Mouse (Mus musculus) layer of hippocampus, postnatal 10 days (tissue): Measurements from ENCODE around the gene Tenm4. TPM values are rescaled to one million over a fixed set of nuclear protein-coding genes. Genes with fewer than 3 reads are reported as not detected.

Source experiments
- DNase-seq, 2 experiments: peaks; one replicate each; pipeline ENCODE4 v3.0.0; 2021; ENCODE audit warnings: low spot score in 2 of 2
- total RNA-seq, 2 experiments: library from RNA; stranded (reverse); gene quantifications; 2 replicates each; pipeline ENCODE4 v1.2.3; 2021

Gene Tenm4
- total RNA-seq, 2 experiments from 2014 or later: 130 to 149 TPM

- DNase-seq: no peak
These were observed 32.9 kb downstream of the Tenm4 start for GRCm38 (mm10) chr7:96203812-96204560.

- DNase-seq: no peak
These were observed 33.8 kb downstream of the Tenm4 start for GRCm38 (mm10) chr7:96204809-96205350.

DNA sequence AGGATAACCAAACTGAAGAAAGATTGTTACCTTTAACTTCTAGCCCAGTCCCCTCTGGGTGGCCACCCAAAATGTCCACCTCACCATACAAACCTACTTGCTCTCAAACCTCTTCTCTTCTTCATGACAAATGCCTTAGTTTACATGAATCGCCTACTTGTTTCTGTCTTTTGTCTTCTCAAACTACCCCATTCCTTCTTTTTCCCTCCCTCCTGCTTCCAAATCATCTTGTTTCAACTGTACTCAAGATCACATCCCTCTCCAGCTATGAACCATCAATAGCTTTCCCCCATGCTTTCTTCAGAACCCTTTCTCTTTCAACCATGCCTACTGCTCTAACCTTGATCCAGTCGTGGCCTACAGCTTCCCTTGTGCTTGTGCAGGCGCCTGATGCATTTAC, 36.0 kb downstream of the Tenm4 start:
- DNase-seq: no peak

DNA sequence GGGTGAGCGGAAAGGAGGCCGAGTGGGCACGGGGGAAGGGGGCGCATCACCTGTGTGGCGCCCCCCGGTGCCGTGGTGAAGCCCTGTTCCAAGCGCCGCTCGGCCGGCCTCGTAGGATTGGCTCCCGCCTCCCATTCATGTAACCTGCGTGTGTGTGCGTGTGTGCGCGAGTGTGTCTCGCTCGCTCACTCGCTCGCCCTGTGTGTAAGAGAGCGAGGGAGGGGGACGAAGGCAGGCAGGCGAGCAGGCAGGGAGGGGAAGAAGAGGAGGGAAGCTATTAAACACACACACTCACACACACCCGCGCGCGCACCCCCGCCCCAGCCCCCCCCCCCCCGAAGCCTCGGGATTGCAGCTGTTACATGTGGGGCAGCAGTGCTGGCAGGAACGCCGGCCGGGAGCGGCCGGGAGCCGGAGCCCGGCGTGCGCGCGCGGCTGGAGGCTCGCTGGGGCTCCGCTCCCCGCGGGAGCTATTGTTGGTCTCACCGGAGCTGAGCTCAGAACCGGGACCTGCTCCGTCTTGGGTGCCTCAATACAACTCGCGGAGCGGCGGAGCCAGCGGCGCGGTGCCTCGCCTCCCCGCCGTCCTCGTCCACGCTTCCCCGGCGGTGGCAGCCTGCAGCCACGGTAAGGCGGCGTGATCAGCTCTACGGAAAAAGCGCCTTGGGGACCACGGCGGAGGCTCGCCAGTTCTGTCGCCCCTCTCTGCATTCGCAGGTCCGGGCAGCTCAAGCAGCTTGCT, 38.9 kb downstream of the Tenm4 start:
- peak; percentile 51 to 65 for DNase-seq

GRCm38 (mm10) chr7:96210525-96211369, 39.7 kb downstream of the Tenm4 start:
- peak; percentile 66 to 73 for DNase-seq

- DNase-seq: peak in 1 of 2 experiments; percentile 51
These were observed 40.6 kb downstream of the Tenm4 start for GRCm38 (mm10) chr7:96211618-96212021.

GRCm38 (mm10) chr7:96212224-96212591, 41.2 kb downstream of the Tenm4 start:
- no peak for DNase-seq

GRCm38 (mm10) chr7:96212592-96213541, 41.8 kb downstream of the Tenm4 start:
- peak; percentile 51 to 67 for DNase-seq

GRCm38 (mm10) chr7:96213741-96214140, 42.7 kb downstream of the Tenm4 start:
- no peak for DNase-seq

GRCm38 (mm10) chr7:96214876-96215275, 43.8 kb downstream of the Tenm4 start:
- DNase-seq: no peak

GRCm38 (mm10) chr7:96215894-96216509, 45.0 kb downstream of the Tenm4 start:
- DNase-seq: no peak

DNA sequence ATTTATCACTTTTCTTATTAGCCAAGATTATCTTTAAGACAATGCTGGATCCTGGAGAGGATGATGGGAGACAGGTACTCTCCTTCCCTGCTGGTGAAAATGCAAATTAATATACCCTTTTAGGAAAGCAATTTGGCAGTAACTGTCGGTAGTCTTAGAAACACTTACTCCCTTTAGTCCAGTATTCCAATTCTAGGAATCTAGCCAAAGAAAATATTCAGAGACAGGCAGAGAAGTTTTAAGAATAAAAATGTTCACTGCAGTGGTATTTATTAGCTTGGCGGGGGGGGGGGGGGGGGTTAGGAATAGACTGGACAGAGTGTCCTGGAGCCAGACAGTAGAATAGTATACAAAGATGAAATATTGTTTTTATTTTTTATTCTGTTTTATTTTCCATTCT, 48.3 kb downstream of the Tenm4 start:
- no peak for DNase-seq

DNA sequence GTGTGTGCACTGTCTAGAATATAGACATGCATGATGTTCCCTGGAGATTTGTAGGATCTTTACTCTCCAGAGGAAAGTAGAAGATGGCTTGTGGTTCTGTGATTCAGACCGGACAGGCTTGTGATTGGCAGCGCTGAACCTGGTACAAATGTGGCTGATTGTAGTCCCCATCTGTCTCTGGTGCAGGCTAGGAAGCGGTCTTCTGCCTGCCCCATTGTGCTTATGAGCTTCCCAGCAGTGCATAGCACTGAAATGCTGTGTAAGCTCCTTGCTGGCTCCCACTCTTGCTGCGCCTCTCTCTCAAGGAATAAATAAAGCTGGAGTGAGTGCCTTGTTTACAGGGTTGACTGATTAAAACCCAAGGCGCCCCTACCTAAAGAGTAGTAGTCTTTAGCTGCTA, 49.6 kb downstream of the Tenm4 start:
- DNase-seq: no peak

DNA sequence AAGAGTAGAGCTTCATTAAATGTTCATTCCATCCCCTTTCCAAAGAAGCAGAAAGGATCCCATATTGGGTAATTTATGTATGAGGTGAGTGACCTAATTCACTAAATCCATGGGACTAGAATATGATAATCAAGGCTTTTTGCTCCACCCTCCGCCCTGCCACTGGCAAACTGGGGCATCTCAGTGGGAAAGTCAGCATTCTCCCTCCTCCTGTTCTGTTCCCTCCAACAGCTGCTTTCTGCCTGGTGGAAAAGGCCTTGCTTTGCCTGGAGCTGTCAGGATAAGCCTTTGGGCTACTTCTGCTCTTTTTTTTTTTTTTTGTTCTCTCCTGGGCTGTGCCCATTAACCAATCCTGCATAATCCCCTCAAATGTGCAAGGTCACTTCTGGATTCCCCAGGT, 51.5 kb downstream of the Tenm4 start:
- no peak for DNase-seq

- no peak for DNase-seq
These were observed 57.7 kb downstream of the Tenm4 start for GRCm38 (mm10) chr7:96228562-96229268.

DNA sequence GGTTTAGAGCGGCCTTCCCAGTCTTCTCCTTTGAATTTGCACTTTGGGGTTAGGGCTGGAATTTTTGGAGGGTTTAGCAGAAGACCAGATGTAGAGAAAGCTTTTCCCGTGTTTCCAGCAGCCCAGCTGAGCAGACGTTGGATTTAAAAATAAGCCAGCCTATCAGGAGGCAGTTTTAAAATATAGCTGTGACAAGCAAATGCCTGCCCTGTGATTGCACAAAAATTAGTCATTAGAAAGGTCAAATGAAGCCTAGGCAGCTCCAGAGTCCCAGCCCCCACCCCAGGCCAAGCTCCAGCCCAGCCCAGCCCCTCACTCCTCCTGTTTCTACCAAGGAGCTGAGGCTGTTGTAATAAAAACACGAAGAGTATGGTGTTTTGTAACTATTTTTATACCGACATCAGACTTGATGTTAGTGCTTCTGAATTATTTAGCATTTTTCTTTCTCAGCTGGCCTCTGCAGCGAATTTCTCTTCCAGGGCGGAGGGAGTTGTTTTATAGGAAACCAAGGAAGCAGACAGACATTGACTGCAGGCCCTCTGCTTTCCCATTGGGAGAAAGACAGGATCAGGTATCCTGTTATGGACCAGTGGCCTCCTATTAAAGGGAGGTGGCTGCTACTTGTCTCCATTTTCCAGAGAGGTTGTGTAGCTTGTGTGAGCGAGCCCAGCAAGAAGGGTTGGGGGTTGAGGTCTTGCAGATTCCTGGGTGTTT, 59.1 kb downstream of the Tenm4 start:
- no peak for DNase-seq

GRCm38 (mm10) chr7:96230720-96231241, 59.7 kb downstream of the Tenm4 start:
- DNase-seq: no peak

DNA sequence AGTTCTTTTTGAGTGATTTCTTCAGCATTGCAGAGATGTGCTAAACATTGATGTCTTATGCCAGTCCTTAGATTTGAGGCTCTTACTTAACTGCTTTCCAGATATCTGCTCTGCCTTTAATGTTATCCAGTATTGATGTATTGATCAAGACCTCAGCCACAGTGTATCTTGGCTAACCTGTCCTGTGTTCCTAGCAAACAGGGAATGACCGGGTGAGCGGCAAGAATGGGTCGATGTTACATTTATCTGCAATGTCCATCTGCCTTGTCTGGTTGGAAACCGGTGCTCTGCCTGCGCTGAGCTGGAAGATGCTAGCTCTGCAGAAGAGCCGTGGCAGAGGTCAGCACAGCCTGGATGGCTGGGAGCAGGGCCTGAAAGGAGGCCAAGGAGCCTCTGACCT, 64.8 kb downstream of the Tenm4 start:
- no peak for DNase-seq
